Mouse (Mus musculus) stomach, postnatal 0 days (tissue): ENCODE results near the gene Fgfr2.

Experiments used
- CTCF ChIP-seq: IDR thresholded peaks from 2 replicates; pipeline ENCODE4 v1.5.1; 2016; ENCODE audit warnings: antibody characterized with exemption, low read depth, mild to moderate bottlenecking, moderate library complexity
- EP300 ChIP-seq: optimal IDR thresholded peaks from 2 replicates; pipeline ENCODE3; 2016; ENCODE audit warnings: antibody characterized with exemption

GRCm38 (mm10) chr7:130985716-130986115 is 2137.4 kb downstream of the Fgfr2 start:
- TF ChIP-seq CTCF (no peak), EP300 (no peak)
